Mouse (Mus musculus): ENCODE data around the gene Iqcn.
A peak's percentile ranks its signal among the peaks of the same experiment; 100 is the strongest.

Iqcn gene

GRCm38 (mm10) chr8:70679404-70679803, 23.9 kb upstream of the Iqcn start:
- DNase-seq = no peak

GRCm38 (mm10) chr8:70680039-70680438, 23.2 kb upstream of the Iqcn start:
- DNase-seq = no peak

- DNase-seq = no peak
Measured at GRCm38 (mm10) chr8:70681410-70681809, 21.8 kb upstream of the Iqcn start.

- DNase-seq = peak; percentile 84
Measured at GRCm38 (mm10) chr8:70682193-70682592, 21.1 kb upstream of the Iqcn start.

GRCm38 (mm10) chr8:70682692-70683091, 20.6 kb upstream of the Iqcn start:
- no peak for DNase-seq

GRCm38 (mm10) chr8:70684291-70684690, 19.0 kb upstream of the Iqcn start:
- no peak for DNase-seq

- DNase-seq = peak; percentile 62
Measured at GRCm38 (mm10) chr8:70687576-70687975, 15.7 kb upstream of the Iqcn start.

GRCm38 (mm10) chr8:70688136-70688535, 15.1 kb upstream of the Iqcn start:
- no peak for DNase-seq

- DNase-seq = no peak
Measured at GRCm38 (mm10) chr8:70689892-70690390, 13.3 kb upstream of the Iqcn start.

- no peak for DNase-seq
Measured at GRCm38 (mm10) chr8:70691230-70691629, 12.0 kb upstream of the Iqcn start.

GRCm38 (mm10) chr8:70691727-70692231, 11.5 kb upstream of the Iqcn start:
- no peak for DNase-seq

GRCm38 (mm10) chr8:70693636-70694035, 9.6 kb upstream of the Iqcn start:
- no peak for DNase-seq

- peak; percentile 83 for DNase-seq
Measured at GRCm38 (mm10) chr8:70695318-70696018, 7.8 kb upstream of the Iqcn start.

- peak; percentile 84 for DNase-seq
Measured at GRCm38 (mm10) chr8:70696019-70696885, 7.0 kb upstream of the Iqcn start.

GRCm38 (mm10) chr8:70696946-70697345, 6.3 kb upstream of the Iqcn start:
- DNase-seq = no peak

- DNase-seq = no peak
Measured at GRCm38 (mm10) chr8:70697366-70698250, 5.6 kb upstream of the Iqcn start.

GRCm38 (mm10) chr8:70698310-70699109, 4.7 kb upstream of the Iqcn start, which contains the start of gene Jund:
Gene Jund, plus strand, starts transcription at chr8:70698949.
- peak; percentile 100 for DNase-seq

- DNase-seq = no peak
Measured at GRCm38 (mm10) chr8:70699116-70699833, 4.0 kb upstream of the Iqcn start.

- peak; percentile 83 for DNase-seq
Measured at GRCm38 (mm10) chr8:70699834-70700554, 3.3 kb upstream of the Iqcn start.

- peak; percentile 95 for DNase-seq
Measured at GRCm38 (mm10) chr8:70700555-70700922, 2.7 kb upstream of the Iqcn start.

Data from lung, postnatal 36 days (tissue).